Mouse (Mus musculus): Measurements from ENCODE around the gene Fbxw16.
"Not testable (repeated sequence)": the region's sequence is repeated elsewhere in the genome, so short reads cannot be mapped to it uniquely, and the experiment has no call there.

Fbxw16 gene

GRCm38 (mm10) chr9:109449040-109449439, at the start of gene Fbxw16:
Gene Fbxw16, minus strand, starts transcription at chr9:109449140.
- no peak for DNase-seq (ENCODE audit: low read depth, low spot score)

GRCm38 (mm10) chr9:109495775-109496174, 46.8 kb upstream of the Fbxw16 start, which contains the start of gene Fbxw19:
Gene Fbxw19, minus strand, starts transcription at chr9:109495875.
- not testable (repeated sequence) for DNase-seq (ENCODE audit: low read depth, low spot score)

GRCm38 (mm10) chr9:109432956-109433355, 16.0 kb downstream of the Fbxw16 start:
- DNase-seq (ENCODE audit: low read depth, low spot score): peak; percentile 5

- DNase-seq (ENCODE audit: low read depth, low spot score): not testable (repeated sequence)
Observed at GRCm38 (mm10) chr9:109404196-109404595, 44.7 kb downstream of the Fbxw16 start, which contains the start of gene Fbxw22. Gene Fbxw22, minus strand, starts transcription at chr9:109404296.
